Mouse (Mus musculus) spleen, adult 18-20 months (tissue): ENCODE measurements around the gene Gpx2.

Source experiments
- DNase-seq, 2 experiments: peaks; one replicate each; pipeline ENCODE4 v3.0.0; 2022; ENCODE audit warnings: mixed read lengths in 2 of 2

The Gpx2 gene

GRCm38 (mm10) chr12:76795350-76795749 lies at the start of gene Gpx2:
TSS of gene Gpx2 (minus strand) at chr12:76795554.
- no peak for DNase-seq

- DNase-seq = no peak
These were observed 49.1 kb upstream of the Gpx2 start for GRCm38 (mm10) chr12:76844346-76845061.

GRCm38 (mm10) chr12:76840081-76840480 lies 44.7 kb upstream of the Gpx2 start:
- no peak for DNase-seq

- no peak for DNase-seq
These were observed 43.9 kb upstream of the Gpx2 start for GRCm38 (mm10) chr12:76839298-76839697.

GRCm38 (mm10) chr12:76837844-76838650 lies 42.7 kb upstream of the Gpx2 start:
- no peak for DNase-seq

GRCm38 (mm10) chr12:76837101-76837843 lies 41.9 kb upstream of the Gpx2 start:
- peak; percentile 92 to 96 for DNase-seq

GRCm38 (mm10) chr12:76832704-76833103 lies 37.4 kb upstream of the Gpx2 start:
- no peak for DNase-seq

GRCm38 (mm10) chr12:76825283-76825682 lies 29.9 kb upstream of the Gpx2 start:
- DNase-seq = no peak

- no peak for DNase-seq
These were observed 27.3 kb upstream of the Gpx2 start, which contains the start of gene Rab15 for GRCm38 (mm10) chr12:76822651-76823041. TSS of gene Rab15 (minus strand) at chr12:76822908.

GRCm38 (mm10) chr12:76822002-76822650 lies 26.8 kb upstream of the Gpx2 start:
- DNase-seq = peak in 1 of 2 experiments; percentile 13

GRCm38 (mm10) chr12:76820615-76821014 lies 25.3 kb upstream of the Gpx2 start:
- no peak for DNase-seq

GRCm38 (mm10) chr12:76819816-76820215 lies 24.5 kb upstream of the Gpx2 start:
- DNase-seq = no peak

- DNase-seq = no peak
These were observed 23.6 kb upstream of the Gpx2 start for GRCm38 (mm10) chr12:76818908-76819307.

GRCm38 (mm10) chr12:76818120-76818519 lies 22.8 kb upstream of the Gpx2 start:
- DNase-seq = no peak

- DNase-seq = no peak
These were observed 21.8 kb upstream of the Gpx2 start for GRCm38 (mm10) chr12:76817176-76817575.

GRCm38 (mm10) chr12:76816720-76817119 lies 21.4 kb upstream of the Gpx2 start:
- no peak for DNase-seq

- DNase-seq = no peak
These were observed 18.8 kb upstream of the Gpx2 start for GRCm38 (mm10) chr12:76814120-76814519.

GRCm38 (mm10) chr12:76813543-76813942 lies 18.2 kb upstream of the Gpx2 start:
- no peak for DNase-seq

GRCm38 (mm10) chr12:76811006-76811405 lies 15.7 kb upstream of the Gpx2 start:
- DNase-seq = no peak

GRCm38 (mm10) chr12:76810491-76810890 lies 15.1 kb upstream of the Gpx2 start:
- no peak for DNase-seq

GRCm38 (mm10) chr12:76807796-76808195 lies 12.4 kb upstream of the Gpx2 start:
- no peak for DNase-seq

GRCm38 (mm10) chr12:76805056-76805811 lies 9.9 kb upstream of the Gpx2 start:
- no peak for DNase-seq
